ENCODE assay signal across 19 mouse cellular contexts in genomic region chr6:137976021-137976420, GRCm38 (mm10).
DNase-seq lines count a peak whose midpoint lies in the region.
"Had no signal": no experiment of that assay in that cellular context is flagged by ENCODE, and none has a peak within 500 bp of the region (broad histone marks: within the 10 kb centered on the region; RNA-seq: fewer than 3 reads in every experiment).

No protein-coding gene starts in this region.

- H3K9me3 ChIP-seq in embryonic facial prominence, embryonic 10.5 days = no peaks in the 10 kb centered on the region

- no peaks in the 10 kb centered on the region for H3K36me3 ChIP-seq in embryonic facial prominence, embryonic 10.5 days (replicated peaks)
- H3K36me3 ChIP-seq: G1E had no signal

- WGBS in embryonic facial prominence, embryonic 10.5 days = 83% methylated on average over 3 of the region's 3 CpGs

- no peak overlapping the region for H3K4me3 ChIP-seq in embryonic facial prominence, embryonic 10.5 days

- H3K27me3 ChIP-seq in embryonic facial prominence, embryonic 10.5 days (replicated peaks; ENCODE audit: low read depth, poor library complexity, severe bottlenecking) = no peaks in the 10 kb centered on the region
- H3K27me3 ChIP-seq: CH12.LX had no signal

- peak; percentile 9 for DNase-seq in Muller cell, postnatal 12 days (ENCODE audit: inconsistent ontology term)
- DNase-seq in retina, embryonic 14.5 days (ENCODE audit: low spot score) = peak; percentile 60
- peak; percentile 90 for DNase-seq in retina, postnatal 1 day
- DNase-seq in embryonic facial prominence, embryonic 10.5 days (ENCODE audit: low spot score) = no peak
- DNase-seq in layer of hippocampus, postnatal 36 days = no peak
- no peak for DNase-seq in frontal cortex, postnatal 25 days (ENCODE audit: low spot score in 2 of 2)
- DNase-seq: adrenal gland, adult 2 months; adrenal gland, adult 8-10 months; adrenal gland, postnatal 10 days; adrenal gland, postnatal 14 days; adrenal gland, postnatal 25 days; adrenal gland, postnatal 36 days; B cell, adult 2 months; cerebellum, adult 11 months; cerebellum, adult 11-12 months; cerebellum, adult 18-20 months; cerebellum, adult 2 months had no signal

- no peaks in the 10 kb centered on the region for H3K4me1 ChIP-seq in embryonic facial prominence, embryonic 10.5 days

- no peak overlapping the region for H3K27ac ChIP-seq in embryonic facial prominence, embryonic 10.5 days (replicated peaks)

Comparison
In these comparisons a context has a peak if more than half of its experiments do, and no peak if none do; other contexts are left out.
1. DNase-seq: peak in Muller cell, postnatal 12 days (single experiment), retina, embryonic 14.5 days (single experiment) and retina, postnatal 1 day (single experiment); none in embryonic facial prominence, embryonic 10.5 days (single experiment), layer of hippocampus, postnatal 36 days (0 of 2) and frontal cortex, postnatal 25 days (0 of 2).